Mouse (Mus musculus): ENCODE data around the gene Ak8.
A peak's percentile ranks its signal among the peaks of the same experiment; 100 is the strongest.

Ak8 gene

GRCm38 (mm10) chr2:28798390-28798789 is 98.4 kb downstream of the Ak8 start:
- peak; percentile 9 for DNase-seq

GRCm38 (mm10) chr2:28799575-28799974 is 99.6 kb downstream of the Ak8 start:
- DNase-seq, result no peak

GRCm38 (mm10) chr2:28803406-28803805 is 103.4 kb downstream of the Ak8 start:
- no peak for DNase-seq

DNA sequence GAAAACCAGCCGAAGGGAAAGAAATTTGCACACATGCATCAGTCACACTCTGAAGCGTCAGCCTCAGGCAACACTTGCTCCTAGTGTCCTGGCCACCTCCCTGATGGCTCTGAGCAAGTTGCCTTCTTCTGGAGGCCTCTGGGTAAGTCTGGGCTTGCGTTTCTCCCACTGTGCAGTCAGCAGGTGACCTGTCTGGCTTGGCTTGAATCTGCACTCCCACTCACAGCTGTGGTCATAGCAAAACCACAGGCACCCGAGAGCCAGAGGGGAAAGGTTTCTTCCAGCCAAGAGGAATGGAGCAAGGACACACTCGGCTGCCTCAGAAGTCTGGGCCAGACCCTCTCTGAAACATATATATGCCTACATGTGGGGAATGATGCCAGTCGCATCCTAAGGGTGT is 108.9 kb downstream of the Ak8 start:
- DNase-seq, result no peak

GRCm38 (mm10) chr2:28810260-28811013 is 110.5 kb downstream of the Ak8 start:
- DNase-seq, result no peak

GRCm38 (mm10) chr2:28818866-28819265 is 118.9 kb downstream of the Ak8 start:
- peak; percentile 46 for DNase-seq

GRCm38 (mm10) chr2:28829265-28829664 is 129.3 kb downstream of the Ak8 start:
- DNase-seq, result no peak

DNA sequence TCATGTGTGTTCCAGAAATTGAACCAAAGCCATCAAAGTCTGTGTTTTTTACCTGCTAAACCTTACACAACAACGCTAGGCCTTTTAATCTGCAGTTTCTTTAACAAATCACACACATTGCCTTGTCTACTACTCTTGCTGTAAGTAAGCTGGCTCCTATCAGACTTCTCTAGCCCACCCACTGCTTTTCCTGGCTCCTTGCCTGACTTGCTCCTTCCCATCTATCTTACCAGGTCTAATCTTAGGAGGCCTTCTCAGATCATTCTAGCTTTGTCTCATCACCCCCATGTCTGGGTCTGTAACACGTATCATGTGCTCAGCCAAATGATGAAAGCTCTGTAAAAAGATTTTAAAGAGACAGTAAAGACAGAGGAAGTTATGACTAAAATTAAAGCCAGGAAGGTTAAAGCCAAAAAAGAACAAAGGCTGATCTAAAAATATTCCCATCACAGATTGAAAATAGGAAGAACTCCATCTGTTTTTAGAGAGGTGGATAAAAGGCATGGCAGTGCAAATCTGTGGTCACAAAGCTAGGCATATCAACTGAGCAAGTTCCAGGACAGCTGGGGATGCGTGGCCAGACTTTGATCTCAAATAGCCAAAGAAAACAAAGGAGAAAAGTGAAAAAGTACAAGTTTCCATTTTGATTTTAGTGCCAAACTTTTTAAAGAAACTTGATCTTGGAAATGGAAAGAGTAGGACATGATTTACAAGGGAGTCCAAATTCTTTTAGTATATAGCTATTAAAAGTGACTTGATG is 136.4 kb downstream of the Ak8 start:
- no peak for DNase-seq

DNA sequence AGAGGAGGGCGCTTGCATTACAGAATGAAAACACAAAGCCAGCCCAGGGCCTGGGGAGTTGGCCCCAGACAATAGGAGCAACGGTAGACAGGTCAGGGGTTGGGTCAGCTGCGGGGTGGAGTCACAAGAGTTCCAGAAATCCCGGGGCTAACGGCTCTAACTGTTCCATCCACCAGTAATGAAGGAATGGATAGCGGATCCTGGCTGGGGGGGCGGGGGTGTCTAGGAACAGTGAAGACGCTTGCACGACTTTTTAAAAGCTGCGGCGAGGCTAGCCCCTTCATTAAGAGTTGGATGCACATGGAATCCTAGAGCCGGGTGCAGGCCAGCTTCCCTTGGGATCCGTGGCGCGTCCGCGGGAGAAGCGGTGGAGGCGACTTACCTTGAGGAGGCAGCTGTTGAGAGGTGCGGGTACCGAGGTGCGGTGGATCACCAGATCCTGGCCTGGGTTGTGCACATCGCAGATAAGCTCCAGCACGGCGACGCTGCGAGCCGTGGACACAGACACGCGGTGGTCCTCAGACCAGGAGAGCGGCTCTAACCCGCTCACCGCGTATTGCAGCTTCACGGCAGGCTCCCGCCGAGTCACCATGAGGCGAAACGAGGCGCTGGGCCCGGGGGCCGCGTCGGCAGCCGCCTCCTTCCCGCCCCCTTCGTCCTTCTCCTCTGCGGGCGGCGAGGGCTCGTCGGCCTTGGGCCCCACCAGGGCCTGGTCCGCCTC is 139.7 kb downstream of the Ak8 start:
- DNase-seq, result no peak

DNA sequence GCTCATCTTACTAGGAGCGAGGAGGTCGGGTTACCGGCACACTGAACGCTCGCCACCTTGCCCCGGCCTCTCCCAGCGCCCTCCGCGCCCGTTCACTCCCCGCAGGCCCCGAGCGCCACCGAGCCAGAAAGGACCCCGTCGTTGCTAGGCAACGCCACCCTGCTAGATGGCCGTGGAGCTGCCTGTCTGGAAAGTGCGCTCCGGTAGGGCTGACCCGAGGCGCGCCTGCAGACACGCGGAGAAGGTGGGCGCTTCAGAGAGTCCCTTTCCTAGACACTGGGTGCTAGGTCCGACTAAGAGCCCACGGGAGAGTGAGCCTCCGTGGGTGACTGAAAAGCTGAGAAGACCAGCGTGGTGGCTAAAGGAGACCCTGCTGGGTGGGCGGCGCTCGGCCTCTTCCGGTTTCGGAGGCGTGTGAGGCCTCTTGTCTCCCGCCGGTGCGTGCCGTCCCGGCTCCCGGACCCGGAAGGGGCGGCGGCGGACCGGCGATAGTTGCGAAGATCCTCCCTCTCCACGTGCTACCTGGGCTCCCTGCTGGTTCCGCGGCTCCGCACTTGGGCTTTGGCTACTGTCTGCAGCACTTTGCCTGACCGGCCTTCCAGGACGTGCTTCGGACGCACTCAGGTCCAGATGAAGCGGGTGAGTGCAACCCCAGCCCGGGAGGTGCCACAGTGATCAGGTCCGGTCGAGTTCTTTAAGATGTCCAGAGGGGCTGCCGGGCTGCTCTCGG is 140.4 kb downstream of the Ak8 start, which contains the start of the genes Gtf3c4 and Ddx31:
TSS of gene Gtf3c4 (minus strand) at position 139 of the 730 bp plus-strand sequence.
TSS of gene Ddx31 (plus strand) at position 185 of the 730 bp plus-strand sequence.
- peak; percentile 96 for DNase-seq

GRCm38 (mm10) chr2:28842042-28842441 is 142.1 kb downstream of the Ak8 start:
- no peak for DNase-seq

DNA sequence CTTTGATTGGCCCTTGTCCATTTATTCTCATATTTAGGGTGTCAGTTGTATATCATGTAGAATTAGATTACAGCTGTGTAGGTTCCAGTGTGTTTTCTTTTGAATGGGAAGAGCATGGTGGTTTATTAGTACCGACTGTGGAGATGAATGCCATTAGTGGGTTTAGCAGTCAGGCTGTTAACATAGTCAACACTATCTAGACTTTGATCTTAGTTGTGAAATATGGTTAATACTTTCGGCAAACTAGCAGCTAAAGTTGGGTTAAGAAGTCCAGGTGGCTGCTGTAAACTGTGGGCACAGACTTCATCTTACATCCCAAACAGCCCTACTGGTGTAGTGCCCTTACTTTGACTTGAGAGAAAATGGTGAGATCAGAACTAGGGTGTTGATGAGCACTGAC is 148.9 kb downstream of the Ak8 start:
- no peak for DNase-seq

- no peak for DNase-seq
Observed at GRCm38 (mm10) chr2:28852594-28852993, 152.6 kb downstream of the Ak8 start.

DNA sequence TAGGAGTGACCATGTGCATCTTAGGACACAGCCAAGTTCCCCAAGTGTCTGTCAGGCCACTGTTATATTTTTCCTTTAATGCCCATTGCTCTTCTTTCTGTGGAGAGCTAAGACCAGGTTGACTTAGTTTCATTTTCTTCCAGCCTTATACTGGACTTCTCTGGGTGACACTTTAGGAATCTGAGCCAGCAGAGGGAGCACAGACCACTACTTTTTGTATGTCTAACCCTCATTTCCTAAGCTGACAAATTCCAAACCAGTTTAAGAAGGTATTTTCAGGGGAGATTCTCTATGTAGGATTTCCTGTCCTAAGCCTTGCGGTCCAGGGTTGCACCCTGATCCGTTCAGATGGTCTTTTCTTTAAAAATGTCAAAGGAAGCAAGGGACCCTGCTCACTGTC is 155.8 kb downstream of the Ak8 start:
- DNase-seq, result no peak

DNA sequence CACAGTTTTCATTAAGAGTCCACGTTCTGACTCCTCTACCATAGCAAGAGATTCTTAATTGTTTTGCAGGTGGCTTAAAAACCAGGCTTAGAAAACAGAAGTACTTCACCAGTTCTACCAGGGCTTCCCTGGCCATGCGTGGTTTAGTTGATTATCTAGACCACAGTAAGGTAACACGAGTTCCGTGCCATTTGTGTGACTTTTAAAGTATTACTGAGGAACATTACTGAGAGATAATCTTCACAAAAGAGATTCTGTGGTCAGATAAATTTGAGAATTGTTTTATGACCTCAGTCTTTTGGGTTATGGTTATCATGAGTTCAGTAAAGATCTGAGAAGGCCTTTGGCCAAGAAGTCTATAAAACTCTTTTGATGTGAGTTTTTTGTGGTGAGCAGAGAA is 159.3 kb downstream of the Ak8 start:
- no peak for DNase-seq

DNA sequence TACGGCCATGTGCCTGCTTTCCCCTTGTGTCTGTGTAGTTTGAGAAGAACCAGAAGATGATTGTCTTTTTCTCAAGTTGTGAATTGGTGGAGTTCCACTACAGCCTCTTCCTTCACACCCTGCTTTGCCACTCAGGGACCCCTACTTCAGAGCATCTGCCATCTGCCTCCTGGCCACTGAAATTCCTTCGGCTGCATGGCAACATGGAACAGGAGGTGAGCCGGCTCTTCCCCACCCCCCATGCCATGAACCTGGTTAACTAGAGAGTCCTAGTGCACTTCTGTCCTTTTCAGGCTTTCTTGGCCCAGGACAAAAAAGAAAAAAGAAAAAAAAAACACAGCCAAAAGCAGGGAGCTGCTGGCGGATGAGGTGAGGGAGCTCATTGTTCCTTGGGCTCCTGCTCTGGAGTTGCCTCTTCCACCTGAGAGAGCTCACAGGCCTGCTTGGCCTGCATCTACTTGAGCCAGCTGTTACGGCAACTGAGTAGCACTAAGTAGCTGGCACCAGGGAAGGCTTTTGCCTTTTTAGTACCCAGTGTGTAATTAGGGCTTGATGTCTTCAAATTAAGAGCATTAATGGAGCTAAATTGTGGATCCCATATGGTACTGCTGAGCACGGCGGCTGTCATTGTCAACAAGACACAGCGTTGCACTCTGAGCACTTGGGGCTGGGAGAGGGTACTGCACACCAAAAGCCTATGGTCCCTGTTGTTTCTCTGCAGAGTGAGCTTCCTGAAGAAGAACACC is 160.9 kb downstream of the Ak8 start:
- no peak for DNase-seq

Measured in right cerebral cortex, postnatal 14 days (tissue).